Mouse (Mus musculus) megakaryocyte, adult 5-6 weeks (primary cell): ENCODE results near the gene Nfkbil1. TPM values are rescaled to one million over a fixed set of nuclear protein-coding genes. Genes with fewer than 3 reads are reported as not detected.

Experiments used
- ATAC-seq: 2 replicates; pipeline ENCODE4 v1.8.0; 2016; ENCODE audit warnings: mild to moderate bottlenecking, inconsistent platforms; ENCODE audit not compliant: poor library complexity, severe bottlenecking
- total RNA-seq, 2 experiments: library from RNA; stranded (forward) in 1 of 2; stranded (reverse) in 1 of 2; fragments of 153-499, 151-499 nt in 1 of 2; fragments of 221-1000, 200-1000 nt in 1 of 2; gene quantifications; 2 replicates each; pipeline versions ENCODE4 v1.2.3 to v1.2.4; 2015 to 2017

The Nfkbil1 gene
- total RNA-seq, 2 experiments from 2014 or later = 2.2 to 10.2 TPM

DNA sequence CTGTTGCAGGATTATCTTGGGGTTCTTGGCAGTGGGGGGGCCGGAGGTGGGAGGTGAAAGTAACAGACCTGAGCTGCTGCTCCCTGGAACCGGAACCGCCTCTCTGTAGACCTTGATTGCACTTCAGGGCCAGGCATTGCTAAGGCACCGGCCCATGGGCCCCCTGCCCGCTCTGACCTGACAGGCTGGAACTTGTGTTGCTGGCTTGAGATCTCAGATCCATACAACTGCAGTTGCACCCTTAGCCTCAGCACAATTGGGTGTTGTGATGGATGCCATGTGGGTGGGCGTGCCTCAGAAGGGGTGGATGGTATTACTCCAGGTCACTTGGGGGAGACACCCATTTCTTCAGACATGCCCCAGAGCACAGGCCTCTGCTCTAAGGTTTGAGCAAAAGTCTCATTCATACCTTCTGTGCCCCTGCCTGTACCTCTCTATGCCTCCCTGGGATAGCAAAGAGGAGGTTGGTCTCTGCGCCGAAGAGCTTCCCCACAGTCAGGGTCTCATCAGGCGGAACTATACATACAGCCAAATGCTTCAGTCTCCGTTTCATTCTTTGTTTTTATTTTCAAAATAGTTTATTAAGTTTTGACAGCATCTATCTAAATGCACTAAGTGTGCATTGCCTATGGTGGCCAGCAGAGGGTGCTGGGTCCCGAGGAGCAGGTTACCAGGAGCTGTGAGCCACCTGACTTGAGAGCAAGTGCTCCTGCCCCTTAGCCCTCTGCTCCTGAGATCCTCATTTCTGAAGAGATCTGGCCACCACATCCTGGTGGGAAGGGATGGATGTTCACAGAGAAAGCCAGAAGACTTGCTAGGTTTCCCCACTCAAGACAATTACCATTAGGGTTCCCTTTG, 18.9 kb upstream of the Nfkbil1 start:
- peak; percentile 43 for ATAC-seq

DNA sequence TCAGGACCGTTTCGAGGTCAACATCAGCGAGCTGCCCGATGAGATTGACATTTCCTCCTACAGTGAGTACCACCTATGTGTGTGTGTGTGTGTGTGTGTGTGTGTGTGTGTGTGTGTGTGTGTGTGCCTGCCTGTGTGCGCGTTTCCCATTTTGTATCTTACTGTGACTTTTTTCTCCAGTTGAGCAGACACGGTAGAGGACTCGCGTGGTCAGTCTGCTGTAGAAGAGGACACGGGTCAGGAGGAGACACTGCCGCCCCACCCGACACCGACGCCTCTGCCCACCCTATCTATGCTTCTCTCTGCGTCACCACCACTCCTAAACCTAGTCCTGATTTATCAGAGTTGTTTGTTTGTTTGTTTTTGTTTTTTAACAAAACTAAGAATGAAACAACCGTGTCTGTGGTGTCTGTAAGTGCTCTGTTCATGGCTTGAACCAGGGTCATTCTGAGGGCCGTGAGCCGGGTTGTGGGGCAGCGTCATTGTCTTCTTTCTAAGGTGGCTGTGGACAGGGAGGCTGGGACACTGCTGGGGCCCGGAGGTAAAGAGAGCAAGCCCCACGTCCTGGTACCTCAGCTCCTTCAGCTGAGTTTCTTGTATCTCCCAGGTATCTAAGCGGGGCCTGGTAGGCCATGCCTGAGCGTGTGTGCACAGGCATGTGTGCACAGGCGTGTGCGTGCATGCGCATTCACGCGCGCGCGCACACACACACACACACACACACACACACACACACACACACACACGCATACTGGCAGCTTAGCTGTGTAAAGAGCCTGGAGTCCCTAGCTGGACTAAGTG, 17.9 kb upstream of the Nfkbil1 start:
- no peak for ATAC-seq

DNA sequence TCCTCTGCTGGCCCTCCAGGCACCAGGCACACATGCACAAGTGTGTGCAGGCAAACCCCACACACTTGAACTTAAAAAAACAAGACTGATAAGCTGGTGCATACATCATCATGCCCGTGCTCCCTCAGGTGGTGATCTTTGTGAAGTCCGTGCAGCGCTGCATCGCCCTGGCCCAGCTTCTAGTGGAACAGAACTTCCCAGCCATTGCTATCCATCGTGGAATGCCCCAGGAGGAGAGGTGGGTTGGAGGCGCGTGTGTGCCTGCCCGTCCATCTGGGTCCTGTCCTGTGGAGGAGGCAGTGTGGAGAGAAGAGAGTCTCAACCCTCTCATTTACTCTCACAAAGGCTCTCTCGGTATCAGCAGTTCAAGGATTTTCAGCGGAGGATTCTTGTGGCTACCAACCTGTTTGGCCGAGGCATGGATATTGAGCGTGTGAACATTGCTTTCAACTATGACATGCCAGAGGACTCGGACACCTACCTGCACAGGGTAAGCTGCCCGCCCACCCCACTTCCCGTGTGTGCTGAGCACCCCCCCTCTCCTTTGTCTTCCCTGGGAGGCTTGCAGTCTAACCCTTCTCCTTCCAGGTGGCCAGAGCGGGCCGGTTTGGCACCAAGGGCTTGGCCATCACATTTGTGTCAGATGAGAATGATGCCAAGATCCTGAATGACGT, 17.2 kb upstream of the Nfkbil1 start:
- ATAC-seq = no peak

DNA sequence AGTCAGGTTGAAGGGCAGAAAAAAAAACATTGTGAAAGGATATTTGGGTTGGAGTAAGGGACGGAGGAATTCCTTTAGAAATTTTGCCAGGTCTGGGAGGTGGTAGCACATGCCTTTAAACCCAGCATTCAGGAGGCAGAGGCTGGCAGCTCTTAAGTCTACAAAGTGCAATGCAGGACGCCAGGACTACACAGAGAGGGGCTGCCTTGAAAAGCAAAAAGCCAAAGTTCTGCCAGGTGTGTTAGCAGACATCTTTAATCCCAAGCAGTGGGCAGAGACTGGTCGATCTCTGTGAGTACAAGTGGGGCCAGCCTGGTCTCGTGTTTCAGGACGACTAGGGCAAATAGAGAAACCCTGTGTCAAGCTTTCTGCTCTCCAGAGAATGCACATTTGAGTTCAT, 16.4 kb upstream of the Nfkbil1 start:
- no peak for ATAC-seq

DNA sequence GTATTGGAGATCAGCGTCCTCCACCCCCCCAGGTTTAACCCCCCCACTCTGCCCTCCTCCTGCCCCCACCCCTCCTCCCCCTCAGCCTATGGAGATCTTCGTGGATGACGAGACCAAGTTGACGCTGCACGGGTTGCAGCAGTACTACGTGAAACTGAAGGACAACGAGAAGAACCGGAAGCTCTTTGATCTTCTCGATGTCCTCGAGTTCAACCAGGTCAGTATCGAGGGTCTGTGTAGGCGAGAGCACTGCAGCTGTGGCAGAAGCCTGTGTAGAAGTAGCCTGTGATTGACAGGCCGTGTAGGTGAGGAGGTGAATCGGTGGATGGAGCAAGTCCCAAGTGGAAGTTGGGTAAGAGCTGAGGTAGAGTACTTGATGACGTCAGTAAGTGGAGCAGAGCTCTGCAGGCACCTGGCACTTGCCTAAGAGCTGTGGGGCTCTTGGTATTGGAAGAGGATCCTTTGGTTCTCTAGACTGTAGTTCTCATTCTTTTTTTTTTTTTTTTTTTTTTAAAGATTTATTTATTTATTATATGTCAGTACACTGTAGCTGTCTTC, 15.6 kb upstream of the Nfkbil1 start:
- peak; percentile 98 for ATAC-seq

DNA sequence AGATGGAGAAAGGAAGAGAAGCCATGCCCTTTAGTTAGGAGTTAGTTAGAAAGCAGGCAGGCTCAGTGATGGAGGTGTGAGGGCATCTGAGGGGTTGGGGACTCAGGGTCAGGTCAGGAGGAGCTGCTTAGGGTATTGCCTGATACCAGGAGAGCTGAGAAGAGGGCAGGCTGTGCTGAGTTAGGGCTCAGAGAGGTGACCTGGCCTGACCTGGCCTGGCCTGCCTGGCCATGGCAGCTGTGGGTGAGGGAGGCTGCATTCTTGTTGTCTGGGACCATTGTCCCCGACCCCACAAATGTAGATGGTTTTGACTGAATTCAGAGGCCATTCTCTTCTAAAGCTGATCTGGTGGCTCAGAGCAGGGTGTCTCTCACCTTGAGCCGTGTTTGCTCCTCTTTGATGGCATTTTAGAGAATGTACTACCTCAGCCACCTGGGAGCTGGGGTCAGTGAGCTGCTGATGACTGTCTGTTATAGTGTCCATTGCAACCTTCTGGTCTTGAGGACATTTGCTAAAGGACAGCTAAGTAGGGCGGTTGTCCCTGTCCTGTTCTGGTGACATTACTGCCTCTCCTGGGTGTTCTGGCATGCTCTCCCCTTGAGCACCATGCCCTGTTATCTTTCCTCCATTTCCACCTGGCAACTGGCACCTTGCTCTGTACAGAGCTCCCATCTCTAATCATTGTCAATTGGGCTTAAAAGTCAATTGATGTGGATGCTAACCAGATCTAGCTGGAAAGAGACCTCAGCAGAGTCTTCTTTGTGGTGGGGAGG, 14.9 kb upstream of the Nfkbil1 start:
- ATAC-seq = no peak

DNA sequence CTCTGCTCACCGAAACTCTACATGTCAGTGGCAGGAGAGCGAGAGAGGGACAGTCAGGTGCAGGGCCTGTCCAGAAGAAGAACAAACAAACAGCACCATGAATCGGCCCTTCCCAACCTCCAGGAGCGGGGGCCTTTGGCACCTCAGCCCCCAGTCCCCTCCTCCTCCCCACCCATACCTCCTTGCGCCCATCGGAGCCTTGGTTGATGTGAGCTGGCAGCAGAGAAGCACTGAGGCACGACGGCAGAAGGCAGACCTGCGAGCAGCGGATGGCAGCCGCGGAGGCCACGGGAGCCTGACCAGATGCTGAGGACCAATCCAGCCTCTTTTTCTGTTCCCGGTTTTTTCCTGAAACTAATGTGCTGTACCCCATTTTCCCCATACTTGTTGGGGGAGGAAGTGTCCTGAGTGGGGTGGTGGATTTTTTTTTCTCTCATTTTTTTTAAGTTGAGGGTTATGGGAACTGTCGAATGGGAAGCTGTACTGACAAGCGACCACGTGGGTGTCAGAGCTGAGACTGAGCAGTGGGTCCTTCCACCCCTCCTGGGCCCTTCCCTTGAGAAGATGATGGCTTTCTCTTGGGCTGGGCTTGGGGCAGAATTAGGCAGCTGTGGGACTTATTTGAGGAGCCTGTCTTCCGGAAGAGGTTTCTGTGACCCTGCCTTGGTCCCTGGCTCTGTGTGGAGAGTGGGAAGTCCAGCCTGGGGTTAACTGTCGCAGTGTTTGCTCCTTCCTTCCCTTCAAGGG, 14.0 kb upstream of the Nfkbil1 start:
- no peak for ATAC-seq

DNA sequence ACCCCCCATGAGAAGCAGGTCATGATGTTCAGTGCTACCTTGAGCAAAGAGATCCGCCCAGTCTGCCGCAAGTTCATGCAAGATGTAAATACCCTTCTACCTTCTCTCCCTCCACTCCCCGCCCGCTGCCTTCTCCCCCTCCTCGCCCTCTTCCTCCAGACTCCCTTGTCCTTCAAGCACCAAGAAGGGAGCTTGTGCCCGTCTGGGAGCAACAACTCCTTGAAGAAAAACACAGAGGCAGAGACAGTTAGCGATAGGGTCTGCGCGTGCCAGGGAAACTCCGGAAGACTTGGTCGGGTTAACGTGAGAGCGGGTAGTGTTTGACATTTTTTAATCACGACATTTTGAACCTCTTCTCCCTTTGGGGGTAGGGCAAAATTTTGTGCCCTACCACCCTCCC, 13.4 kb upstream of the Nfkbil1 start:
- no peak for ATAC-seq

DNA sequence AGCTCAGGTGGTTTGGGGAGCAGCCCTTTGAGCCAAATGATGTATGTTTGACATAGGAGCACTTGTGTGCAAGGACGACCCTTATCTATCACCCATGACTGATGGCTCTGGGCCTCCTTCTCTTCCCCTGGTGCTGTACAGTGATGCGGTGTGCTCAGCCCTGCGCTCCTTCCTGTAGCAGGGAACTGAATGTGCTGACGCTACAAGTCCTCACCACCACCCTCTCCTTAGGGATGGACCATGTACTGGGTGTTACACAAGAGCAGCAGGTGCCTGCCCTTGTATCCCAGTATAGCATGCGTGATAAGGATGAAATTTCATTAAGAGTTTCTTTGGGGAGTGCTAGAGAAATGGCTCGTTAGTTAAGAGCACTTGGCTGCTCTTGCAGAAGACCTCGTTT, 11.6 kb upstream of the Nfkbil1 start:
- no peak for ATAC-seq

DNA sequence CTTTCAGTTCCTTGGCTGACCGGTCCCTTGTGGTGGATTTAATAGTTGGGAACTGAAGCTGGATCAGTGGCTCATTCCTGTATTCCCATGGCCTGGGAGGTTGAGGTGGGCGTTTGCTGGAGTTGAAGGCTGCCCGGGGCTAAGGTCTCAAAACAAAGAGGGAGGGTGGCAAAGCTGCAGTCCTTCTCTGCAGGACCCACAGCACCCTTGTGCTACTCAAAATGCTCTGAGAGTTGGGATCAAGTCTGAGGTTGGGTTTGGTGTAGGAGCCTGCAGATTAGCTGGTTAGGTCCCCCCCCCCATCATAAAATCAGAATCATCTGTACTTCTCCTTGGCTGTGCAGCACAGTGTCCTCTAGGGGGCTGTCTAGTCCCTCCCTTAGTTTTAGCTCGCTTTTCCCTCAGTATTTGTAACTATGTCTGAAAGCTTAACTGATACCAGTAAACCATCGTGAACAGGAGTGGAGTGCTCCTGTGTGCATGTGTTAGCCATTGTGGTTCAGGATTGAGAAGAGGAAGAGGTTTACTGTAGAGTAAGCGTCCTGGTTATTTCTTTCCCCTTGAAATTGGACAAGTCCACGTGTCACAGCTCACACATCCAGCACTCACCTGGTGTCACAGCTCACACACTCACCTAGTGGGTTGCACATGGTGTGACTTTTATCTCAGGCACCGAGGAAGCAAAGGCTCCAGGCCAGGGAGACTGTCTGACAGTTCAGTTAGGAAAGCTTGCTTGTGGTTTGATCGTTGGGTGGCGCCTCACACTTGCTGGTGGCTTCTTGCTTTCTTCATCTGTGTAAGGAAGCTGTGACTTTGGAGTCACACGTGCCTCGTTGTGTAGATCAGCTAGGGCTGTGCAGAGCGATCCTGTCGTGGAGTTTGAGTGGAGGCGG, 10.4 kb upstream of the Nfkbil1 start:
- peak; percentile 25; the same call in 1 of the 2 replicates for ATAC-seq

DNA sequence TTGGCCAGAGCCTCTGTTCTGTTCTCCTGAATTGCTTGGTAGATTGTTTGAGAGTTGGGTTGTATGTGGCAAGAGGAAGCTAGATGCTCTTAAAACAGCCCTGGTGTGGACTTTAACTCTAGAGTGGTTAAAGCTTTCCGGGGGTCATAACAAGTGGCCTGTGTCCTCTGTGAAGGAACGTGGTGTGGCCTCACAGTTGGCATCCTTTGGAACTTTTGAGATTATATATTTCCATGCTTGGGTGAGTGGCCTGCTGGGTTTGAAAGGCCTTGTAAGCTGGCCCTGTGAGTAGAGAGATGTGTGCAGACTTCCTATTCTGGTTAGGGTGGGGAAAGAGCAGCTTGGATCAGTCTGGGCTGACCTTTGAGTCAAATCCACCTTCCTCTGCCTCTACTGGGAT, 9.4 kb upstream of the Nfkbil1 start:
- ATAC-seq = no peak

DNA sequence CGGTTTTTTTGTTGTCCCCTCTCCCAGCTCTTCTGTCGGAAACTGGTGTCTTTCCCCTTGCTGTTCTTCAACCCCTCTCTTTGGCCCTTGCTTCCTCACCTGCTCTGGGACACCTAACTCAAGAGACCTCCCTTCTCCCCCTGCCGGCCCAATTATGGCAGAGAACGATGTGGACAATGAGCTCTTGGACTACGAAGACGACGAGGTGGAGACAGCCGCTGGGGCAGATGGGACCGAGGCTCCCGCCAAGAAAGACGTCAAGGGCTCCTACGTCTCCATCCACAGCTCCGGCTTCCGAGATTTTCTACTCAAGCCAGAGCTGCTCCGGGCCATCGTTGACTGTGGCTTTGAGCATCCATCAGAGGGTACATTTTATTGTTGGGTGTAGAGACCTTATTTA, 7.5 kb upstream of the Nfkbil1 start:
- no peak for ATAC-seq

DNA sequence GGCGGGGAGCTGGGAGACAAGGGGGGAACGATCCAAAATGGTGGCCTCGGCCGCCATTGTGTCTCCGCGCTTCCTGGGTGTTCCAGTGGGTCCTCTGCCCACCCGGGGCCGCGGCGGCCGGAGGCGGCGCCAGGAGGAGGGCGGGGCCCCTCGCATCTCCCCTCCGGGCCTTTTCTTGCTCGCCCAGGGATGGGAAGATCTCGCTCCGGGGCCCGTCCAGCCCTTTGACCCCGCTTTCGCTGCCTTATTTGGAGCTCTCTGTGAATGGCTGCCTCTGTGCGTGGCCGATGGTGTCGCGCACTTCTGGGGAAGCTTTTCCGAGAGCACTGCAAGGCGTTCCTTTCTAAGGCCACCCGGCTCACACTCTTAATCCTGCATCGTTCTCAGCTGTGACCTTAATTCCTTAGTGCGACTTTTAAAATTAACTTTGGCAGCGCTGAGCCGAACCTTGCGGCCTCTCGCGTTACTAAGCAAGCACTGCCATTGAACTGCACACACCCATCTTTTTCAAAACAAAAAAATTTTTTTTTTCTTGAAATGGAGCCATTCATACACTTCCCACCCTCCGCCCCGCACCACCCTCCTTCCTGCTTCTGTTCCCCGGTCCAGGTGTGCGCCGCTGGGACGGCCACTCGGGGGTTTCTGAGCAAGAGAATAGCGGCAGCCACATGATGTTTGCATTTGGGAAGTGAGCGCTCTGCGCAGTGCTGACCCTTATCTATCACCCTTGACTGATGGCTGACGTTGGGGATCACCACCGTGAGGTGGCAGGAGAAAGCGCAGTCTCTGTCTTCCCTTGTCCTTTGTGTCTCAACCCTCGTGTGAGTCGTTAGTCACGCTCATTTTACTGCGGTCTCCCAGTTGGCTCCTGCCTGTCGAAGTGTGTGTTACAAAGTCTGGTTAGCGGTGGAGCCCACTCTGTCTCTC, 6.7 kb upstream of the Nfkbil1 start:
- peak; percentile 54 for ATAC-seq

DNA sequence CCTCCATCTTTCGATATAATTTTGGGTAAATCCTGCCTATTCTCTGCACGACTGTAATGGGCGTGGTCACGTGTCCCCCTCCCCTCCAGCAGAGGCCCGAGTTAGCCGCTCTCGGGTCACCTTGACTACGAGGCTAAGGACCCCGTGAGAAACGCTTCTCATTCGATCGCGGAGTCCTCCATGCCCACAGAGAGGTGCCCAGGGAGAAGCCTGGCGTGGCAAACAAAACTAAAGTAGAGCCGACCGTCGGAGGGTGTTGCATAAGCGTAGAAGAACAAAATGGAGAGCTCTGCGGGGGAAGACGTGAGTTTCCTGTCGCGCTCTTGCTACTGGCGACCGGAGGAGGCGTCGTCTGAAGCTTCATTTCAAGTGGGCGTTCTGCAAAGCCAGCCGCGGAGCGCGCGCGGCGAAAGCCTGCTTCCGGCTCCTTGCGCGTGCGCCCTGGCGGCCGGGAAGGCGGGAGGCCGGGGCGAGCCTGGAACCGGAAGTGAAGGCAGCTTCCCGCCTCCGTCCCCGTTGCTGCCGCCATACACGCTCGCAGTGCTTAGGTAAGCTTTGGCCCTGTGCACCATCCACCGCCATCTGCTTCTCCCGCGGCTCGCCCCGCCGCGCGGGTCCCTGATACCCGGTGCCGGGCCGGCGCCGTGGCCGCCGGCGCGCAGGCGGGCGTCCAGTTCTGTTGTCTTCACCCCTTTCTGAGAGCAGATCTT, 5.9 kb upstream of the Nfkbil1 start, which contains the start of gene Ddx39b:
Ddx39b (plus strand) TSS at position 442 of the 710 bp plus-strand sequence.
- ATAC-seq = peak; percentile 65

DNA sequence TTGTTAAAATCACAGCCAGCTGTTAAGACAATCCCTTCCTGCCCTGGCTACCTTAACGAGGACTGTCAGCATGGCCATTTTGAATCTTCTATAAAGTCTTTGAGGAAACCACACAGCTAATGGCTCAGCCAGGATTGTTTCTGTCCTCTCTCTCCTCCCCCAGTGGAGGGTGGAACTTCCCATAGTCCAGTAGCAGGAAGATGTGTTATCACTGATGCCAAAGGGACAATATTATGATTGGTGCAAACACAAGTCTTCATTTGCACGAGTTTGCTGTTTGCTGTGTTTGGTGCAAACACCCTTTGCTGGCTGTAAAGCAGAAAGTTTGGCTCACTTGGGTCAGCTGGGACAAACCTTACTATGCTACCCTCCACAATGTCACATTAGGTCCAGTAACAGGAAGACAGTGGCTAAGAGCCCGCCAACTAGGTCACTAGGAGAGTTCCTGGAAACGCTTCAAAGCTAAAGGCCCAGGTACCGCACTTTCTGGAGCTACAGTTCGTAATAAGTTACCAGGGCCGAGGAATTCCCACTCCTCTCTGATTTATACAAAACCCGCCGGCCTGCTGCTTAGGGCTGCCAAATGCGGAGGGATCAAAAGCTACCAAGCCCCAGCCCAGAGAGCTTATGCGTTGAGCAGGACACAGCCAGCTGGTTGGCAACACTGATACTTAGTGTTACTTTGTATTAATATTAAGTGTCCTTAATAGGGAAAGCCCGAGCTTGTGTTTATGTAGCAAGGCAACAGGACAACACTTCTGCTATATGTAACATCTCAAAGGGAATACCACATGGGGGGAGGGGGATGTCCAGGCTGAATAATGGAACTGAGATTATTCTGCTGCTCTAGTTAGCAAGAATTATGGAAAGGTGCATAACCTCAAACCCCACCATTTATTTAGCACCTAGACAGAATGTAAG, 5.1 kb upstream of the Nfkbil1 start:
- no peak for ATAC-seq

DNA sequence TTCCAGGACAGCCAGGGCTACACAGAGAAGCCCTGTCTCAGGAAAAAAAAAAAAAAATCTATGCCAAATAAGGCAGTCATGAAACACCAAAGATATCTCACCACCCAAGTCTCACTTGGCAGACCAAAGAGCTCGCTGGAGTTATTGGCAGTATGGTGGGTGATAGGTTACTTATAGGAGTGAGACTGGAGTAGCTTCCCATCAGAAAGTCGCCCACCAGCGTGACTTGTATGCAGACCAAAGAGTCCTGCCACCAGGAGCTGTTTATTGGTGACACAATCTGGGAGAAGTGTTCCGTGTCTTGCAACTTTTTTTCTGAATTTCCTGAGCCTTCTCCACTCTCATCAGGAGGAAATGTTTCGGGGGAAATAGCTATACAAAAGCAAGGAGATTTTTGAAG, 4.1 kb upstream of the Nfkbil1 start:
- no peak for ATAC-seq
